Mouse (Mus musculus): ENCODE data around the gene Fam89b.

GRCm38 (mm10) chr19:5713730-5714129 is 15.7 kb downstream of the Fam89b start:
- TF ChIP-seq MAFK (IDR thresholded peaks at IDR 0.05; ENCODE audit: insufficient read depth, low read depth, low read length) (no peak), ZNF384 (IDR thresholded peaks at IDR 0.05; ENCODE audit: low read depth, low read length) (no peak), HCFC1 (IDR thresholded peaks at IDR 0.05; ENCODE audit: borderline replicate concordance, insufficient read depth, low read length) (no peak), ZC3H11A (IDR thresholded peaks at IDR 0.05; ENCODE audit: borderline replicate concordance, low read depth, low read length) (no peak), CHD2 (IDR thresholded peaks at IDR 0.05; ENCODE audit: low read depth, low read length) (no peak)

All from ES-E14 (cell line).